Mouse (Mus musculus): ENCODE results near the gene Stox2.

Stox2 gene

GRCm38 (mm10) chr8:47288131-47288865, 157.9 kb downstream of the Stox2 start:
- no peak for DNase-seq

- DNase-seq: no peak
Measured at GRCm38 (mm10) chr8:47287641-47288130, 158.5 kb downstream of the Stox2 start.

- no peak for DNase-seq
Measured at GRCm38 (mm10) chr8:47287201-47287621, 159.0 kb downstream of the Stox2 start.

- no peak for DNase-seq
Measured at GRCm38 (mm10) chr8:47286081-47286700, 160.0 kb downstream of the Stox2 start.

GRCm38 (mm10) chr8:47285435-47285834, 160.7 kb downstream of the Stox2 start:
- DNase-seq: no peak

GRCm38 (mm10) chr8:47284329-47285326, 161.5 kb downstream of the Stox2 start:
- no peak for DNase-seq

GRCm38 (mm10) chr8:47279898-47280297, 166.3 kb downstream of the Stox2 start:
- DNase-seq: no peak

- DNase-seq: no peak
Measured at GRCm38 (mm10) chr8:47278211-47278610, 168.0 kb downstream of the Stox2 start.

GRCm38 (mm10) chr8:47268931-47269330, 177.2 kb downstream of the Stox2 start:
- no peak for DNase-seq

- DNase-seq: no peak
Measured at GRCm38 (mm10) chr8:47268062-47268822, 177.9 kb downstream of the Stox2 start.

GRCm38 (mm10) chr8:47263070-47263843, 182.9 kb downstream of the Stox2 start:
- no peak for DNase-seq

- no peak for DNase-seq
Measured at GRCm38 (mm10) chr8:47260751-47261474, 185.2 kb downstream of the Stox2 start.

- no peak for DNase-seq
Measured at GRCm38 (mm10) chr8:47250832-47251231, 195.3 kb downstream of the Stox2 start.

- no peak for DNase-seq
Measured at GRCm38 (mm10) chr8:47245116-47245515, 201.0 kb downstream of the Stox2 start.

- no peak for DNase-seq
Measured at GRCm38 (mm10) chr8:47244202-47244601, 202.0 kb downstream of the Stox2 start.

GRCm38 (mm10) chr8:47243631-47244030, 202.5 kb downstream of the Stox2 start:
- no peak for DNase-seq

GRCm38 (mm10) chr8:47243016-47243630, 203.0 kb downstream of the Stox2 start:
- no peak for DNase-seq

GRCm38 (mm10) chr8:47242207-47243004, 203.8 kb downstream of the Stox2 start:
- peak; percentile 53 for DNase-seq

- no peak for DNase-seq
Measured at GRCm38 (mm10) chr8:47241421-47242078, 204.6 kb downstream of the Stox2 start.
